Mouse (Mus musculus) frontal cortex, adult (tissue): ENCODE measurements around the gene Arntl.

Source experiments
- ATAC-seq: cut with Nextera tagmentation; 2 replicates; pipeline ENCODE4 v1.9.2; 2017; ENCODE audit warnings: mild to moderate bottlenecking, moderate library complexity, mixed read lengths; ENCODE audit not compliant: low TSS enrichment

Gene Arntl

DNA sequence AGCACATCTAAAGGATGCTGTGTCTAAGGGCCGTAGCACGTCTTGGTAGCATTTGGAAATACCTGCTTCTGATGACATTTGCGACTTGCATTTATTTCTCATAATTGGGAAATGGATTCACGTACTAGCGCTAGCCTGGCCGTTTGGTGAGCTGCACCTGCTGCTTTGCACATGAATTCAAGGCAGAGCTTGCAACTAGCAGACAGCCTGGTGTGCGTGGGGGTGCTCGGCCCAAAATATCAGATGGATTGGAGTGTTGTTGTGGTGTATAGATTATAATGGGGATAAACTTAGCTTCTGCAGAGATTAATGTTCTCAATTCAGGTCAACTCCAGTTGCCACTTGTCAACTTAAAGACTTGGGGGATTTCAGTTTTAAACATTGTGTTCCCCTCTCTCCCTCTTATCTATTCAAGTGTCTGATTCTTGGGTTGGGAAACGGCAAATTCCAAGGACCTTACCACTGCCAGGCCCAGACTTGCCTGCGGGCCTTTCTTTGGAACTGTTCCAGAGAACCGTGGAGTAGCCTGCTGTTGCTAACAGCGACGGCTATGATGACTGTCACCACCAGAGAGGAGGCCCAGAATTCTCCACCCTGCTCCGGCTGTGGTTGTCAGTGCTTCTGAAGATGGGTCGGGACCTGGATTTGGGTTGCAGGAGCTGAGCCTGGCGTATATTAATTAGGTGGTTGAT, 42.0 kb downstream of the Arntl start:
- ATAC-seq: peak; percentile 29

GRCm38 (mm10) chr7:113250433-113250991, 43.2 kb downstream of the Arntl start:
- ATAC-seq: peak; percentile 17

GRCm38 (mm10) chr7:113251001-113251400, 43.7 kb downstream of the Arntl start:
- ATAC-seq: no peak

DNA sequence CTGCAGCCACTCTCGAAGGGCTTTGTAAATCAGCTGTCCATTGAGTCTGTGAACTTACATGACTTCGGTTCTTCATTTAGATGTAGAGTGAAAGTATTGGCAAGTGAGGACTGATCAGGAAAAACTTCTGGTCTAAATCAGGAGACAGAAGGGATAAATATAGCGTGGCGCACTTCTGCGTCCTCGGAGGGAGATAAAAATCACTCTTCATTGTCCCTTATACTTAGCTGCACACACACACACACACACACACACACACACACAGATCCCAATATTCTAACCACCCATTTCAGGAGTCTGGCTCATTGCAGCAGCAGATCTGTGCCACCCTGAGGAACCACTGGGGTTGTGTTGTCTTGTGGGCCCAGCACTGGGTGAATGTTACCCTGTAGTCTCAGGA, 44.3 kb downstream of the Arntl start:
- ATAC-seq: no peak

DNA sequence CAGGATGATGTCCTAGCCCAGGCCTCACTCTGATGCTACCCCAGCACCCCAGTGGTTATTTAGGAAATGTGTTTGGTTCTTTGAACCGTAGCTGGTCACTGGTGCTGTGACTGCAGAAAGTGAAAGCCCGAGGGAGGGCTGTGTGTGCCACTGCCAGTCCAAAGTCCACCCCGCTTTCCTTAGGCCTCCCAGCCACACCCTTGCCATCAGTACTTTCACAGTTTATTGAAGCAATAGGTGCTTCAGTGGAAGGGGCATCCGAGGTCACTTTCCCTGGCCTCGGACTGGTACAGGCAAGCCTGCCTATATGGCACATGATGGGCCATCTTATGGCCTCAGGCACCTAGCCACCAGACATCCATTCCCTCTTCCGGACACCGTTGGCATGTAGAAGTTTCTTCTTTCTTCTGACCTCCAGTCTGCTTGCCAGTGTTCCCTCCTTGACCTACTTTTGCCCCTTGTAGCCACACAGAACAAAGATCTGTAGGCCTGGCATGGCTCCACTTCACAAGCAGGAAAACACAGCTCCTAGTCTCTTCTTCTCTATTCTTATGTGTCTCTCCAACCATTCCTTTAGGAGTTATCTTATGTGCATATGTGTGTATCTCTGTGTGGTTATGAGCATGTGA, 46.6 kb downstream of the Arntl start:
- ATAC-seq: no peak

DNA sequence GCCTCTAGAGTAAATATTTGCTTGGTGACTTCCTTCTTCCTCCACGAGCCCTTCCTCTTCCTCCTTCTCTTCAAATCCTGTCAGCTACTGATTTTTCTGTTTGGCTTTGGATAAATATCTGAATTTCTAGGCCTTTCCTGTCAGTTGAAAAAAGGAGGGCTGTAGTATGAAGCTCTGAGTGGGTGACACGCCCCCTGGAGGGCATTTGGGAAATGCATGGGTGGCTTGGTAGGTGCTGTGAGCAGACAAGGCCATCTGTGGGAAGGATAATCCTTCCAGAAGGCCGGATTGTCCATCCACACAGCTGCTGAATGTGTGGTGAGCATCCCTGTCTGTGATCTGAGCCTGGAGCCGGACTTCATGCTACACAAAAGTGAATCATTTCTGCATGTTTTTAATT, 48.8 kb downstream of the Arntl start:
- ATAC-seq: peak; percentile 10; the same call in 1 of the 2 replicates

DNA sequence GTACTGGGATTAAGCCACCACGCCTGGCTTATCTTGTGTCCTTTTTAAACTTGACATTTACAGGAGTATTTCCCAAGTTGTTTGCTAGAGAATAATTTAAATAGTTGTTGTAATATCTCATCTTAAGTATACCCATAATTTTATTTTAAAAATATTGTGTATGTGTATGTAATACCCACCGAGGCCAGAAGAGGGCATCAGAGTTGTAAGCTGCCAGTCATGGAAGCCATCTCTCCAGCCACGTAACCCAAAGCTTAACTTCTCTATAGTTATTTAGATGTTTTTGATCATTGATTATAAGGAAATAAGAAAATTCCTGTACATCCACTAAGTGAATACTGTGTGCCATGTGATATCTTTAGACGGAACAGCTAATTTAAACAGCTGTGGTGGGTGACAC, 51.2 kb downstream of the Arntl start:
- no peak for ATAC-seq

GRCm38 (mm10) chr7:113260321-113261167, 53.3 kb downstream of the Arntl start:
- no peak for ATAC-seq

DNA sequence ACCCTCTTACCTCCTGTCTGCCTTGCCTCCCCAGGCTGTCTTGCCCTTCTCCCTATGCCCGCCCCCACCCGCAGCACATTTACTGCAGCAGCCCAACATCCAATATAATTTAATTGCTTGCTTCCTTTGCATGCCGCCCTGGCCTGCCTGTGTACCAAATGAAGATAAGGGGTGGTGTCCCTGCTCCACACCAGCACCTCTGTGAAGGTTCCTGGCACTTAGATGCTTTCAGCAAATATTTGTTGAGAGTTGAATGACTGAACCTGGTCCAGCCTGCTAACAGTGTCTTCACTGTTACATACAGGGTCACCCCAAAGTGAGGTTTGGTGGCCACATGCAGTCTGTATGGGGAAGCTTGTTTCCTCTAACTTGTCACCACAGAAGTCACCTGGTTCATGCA, 54.4 kb downstream of the Arntl start:
- ATAC-seq: no peak

- ATAC-seq: peak; percentile 75
Measured at GRCm38 (mm10) chr7:113262510-113263467, 55.5 kb downstream of the Arntl start.

- no peak for ATAC-seq
Measured at GRCm38 (mm10) chr7:113263990-113264389, 56.7 kb downstream of the Arntl start.

DNA sequence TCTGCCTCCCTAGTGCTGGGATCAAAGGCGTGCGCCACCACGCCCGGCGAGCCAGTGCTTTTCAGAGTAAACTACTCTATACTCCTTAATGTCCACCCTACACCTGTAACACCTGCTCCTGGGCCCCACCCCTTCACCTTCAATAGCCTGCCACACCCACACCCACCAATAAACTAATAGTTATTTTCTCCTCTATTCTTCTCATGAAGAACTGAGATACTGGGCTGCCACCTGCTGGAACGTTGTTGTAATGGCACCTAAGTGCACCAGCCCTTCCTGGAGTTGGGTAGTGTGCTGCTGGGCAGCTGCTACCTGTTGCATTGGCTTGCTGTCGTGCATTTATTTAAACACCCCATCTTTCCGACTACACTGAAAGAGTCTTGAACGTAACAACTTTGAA, 61.0 kb downstream of the Arntl start:
- 0 out of 2 replicates have a peak, but pooled peaks have one; percentile 36 for ATAC-seq

DNA sequence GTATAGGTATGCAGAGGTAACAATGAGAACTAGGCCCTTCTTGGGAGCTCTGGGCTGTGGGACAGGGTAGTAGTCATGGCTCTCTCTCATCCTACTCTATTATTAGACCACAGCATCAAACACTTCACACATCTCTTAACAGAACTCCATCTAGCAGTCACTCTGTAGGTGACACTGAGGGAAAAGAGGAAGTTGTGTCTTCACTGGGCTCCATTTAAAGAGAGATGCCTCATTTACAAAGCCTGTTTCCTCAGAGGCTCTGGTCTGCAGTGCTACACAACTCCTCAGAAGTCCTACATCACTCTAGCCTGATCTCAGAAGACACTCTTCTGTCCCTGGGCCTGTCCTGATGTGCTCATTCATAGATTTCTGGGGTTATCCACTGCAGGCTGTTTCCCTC, 61.8 kb downstream of the Arntl start:
- ATAC-seq: no peak

DNA sequence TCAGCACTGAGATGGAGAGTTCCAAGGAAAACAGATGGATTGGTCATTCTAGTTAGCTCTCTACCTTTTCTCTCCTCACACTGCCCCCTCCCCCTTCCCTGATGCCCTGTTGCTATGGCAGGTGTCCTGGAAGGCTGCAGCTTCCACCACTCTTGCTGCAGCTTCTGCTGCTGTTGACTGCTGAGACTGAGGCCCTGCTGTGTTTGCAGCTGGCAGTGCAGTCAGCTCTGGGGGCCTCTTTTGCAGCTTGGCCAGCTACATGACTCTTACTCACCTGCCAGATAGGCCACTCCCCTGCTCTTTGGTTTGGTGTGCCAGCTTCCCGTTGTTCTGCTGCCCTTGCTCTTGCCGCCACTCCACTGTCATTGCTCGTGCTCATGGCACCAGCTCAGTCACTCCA, 62.7 kb downstream of the Arntl start:
- no peak for ATAC-seq

- 0 out of 2 replicates have a peak, but pooled peaks have one; percentile 14 for ATAC-seq
Measured at GRCm38 (mm10) chr7:113270551-113270950, 63.3 kb downstream of the Arntl start.

DNA sequence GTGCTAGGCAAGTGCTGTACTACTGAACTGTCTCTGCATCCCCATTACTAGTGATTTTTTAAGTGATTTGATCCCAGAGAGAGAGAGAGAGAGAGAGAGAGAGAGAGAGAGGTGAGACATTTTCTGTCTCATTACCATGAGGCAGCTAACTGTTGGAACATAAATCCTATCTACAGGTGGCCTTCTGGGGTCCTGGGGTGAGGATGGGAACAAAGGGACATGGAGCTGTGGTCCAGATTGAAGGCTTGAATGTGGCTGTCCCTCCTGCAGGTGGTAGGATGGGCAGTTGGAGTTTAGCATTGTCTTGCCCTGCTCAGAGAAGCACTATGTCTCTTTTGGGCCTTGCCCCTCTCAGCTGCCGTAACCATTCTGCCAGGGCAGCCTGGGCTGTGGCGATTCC, 63.7 kb downstream of the Arntl start:
- no peak for ATAC-seq

DNA sequence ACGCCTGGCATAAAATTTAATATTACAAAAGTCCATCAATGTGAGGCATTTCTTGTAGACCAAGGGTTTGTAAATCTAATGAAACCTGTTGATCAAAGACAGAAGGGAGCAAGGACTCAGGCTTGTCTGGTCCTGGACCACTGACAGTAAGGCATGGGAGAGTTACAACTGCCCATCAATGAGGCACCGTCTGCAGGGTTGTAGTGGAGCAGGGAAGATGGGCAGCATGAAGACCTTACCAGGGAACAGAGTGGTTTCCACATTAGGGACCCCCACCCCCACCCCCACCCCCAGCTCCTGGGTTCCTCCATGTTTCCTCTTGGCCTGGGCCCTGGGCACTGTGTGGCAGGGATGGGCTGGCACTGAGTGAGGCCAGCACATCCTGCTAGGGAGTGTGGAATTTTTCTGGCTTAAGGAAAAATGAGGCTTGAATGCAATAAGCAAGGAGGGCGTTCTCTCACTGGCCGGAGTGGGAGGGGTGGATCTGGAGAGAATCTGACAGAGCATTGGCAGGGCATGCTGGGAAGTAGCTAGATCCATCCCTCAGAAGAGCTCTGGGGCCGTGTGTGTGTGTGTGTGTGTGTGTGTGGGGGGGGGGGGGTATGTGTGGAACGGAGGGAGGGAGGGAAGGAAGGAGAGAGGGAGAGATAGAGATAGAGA, 65.2 kb downstream of the Arntl start:
- ATAC-seq: peak; percentile 28; the same call in 1 of the 2 replicates

GRCm38 (mm10) chr7:113277245-113277644, 70.0 kb downstream of the Arntl start:
- ATAC-seq: no peak

DNA sequence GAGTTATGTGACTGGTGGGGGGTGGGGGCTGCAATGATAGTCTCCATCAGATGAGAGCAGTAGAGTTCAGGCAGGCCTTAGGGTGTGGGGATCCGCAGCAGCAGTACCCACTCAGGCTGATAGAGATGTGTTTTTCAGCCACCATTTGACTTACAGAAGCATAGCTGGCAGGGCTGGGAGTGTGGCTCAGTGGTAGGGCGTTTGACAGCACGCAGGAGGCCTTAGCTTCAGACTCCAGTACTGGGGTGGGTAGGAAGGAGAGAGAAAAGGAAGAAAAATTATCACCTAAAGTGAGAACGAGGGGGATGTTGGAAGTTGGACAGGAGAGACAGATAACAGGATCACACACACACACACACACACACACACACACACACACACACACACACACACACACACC, 71.2 kb downstream of the Arntl start:
- peak; percentile 53 for ATAC-seq

GRCm38 (mm10) chr7:113279246-113279645, 72.0 kb downstream of the Arntl start:
- ATAC-seq: no peak

- peak; percentile 75 for ATAC-seq
Measured at GRCm38 (mm10) chr7:113285405-113285804, 78.1 kb downstream of the Arntl start.
